Mouse (Mus musculus): Measurements from ENCODE around the gene Cd52. TPM values are rescaled to one million over a fixed set of nuclear protein-coding genes. Genes with fewer than 3 reads are reported as not detected.

The Cd52 gene
- polyA plus RNA-seq (2014; fragmentation: Illumina TruSeq; extraction: RNeasy Lipid Tissue Mini Kit (QIAGEN cat#74804); ENCODE audit: low read depth, low replicate concordance) = 15.5 TPM

GRCm38 (mm10) chr4:134094923-134095547 lies at the start of gene Cd52:
Cd52 (minus strand) TSS chr4:134095082.

GRCm38 (mm10) chr4:134128221-134128982 lies 33.5 kb upstream of the Cd52 start, which contains the start of gene Sh3bgrl3:
Sh3bgrl3 (minus strand) TSS chr4:134128789.

GRCm38 (mm10) chr4:134101979-134102741 lies 7.3 kb upstream of the Cd52 start, which contains the start of gene Ubxn11:
Ubxn11 (plus strand) TSS chr4:134102570.

GRCm38 (mm10) chr4:134060135-134060865 lies 34.6 kb downstream of the Cd52 start, which contains the start of gene Crybg2:
Crybg2 (plus strand) TSS chr4:134060815.

GRCm38 (mm10) chr4:134053538-134053937 lies 41.3 kb downstream of the Cd52 start, which contains the start of gene Zfp683:
Zfp683 (plus strand) TSS chr4:134053838.

Other genes with a start within 250 kb of the Cd52 start
- 4.0 TPM for gene Rps6ka1, start 207.3 kb downstream of the Cd52 start, polyA plus RNA-seq (2014; fragmentation: Illumina TruSeq; extraction: RNeasy Lipid Tissue Mini Kit (QIAGEN cat#74804); ENCODE audit: low read depth, low replicate concordance)
- gene Hmgn2, start 126.4 kb downstream of the Cd52 start, polyA plus RNA-seq (2014; fragmentation: Illumina TruSeq; extraction: RNeasy Lipid Tissue Mini Kit (QIAGEN cat#74804); ENCODE audit: low read depth, low replicate concordance) = 176 TPM
- gene Dhdds, start 94.2 kb downstream of the Cd52 start, polyA plus RNA-seq (2014; fragmentation: Illumina TruSeq; extraction: RNeasy Lipid Tissue Mini Kit (QIAGEN cat#74804); ENCODE audit: low read depth, low replicate concordance) = 25.1 TPM
- gene Lin28a, start 76.2 kb downstream of the Cd52 start, polyA plus RNA-seq (2014; fragmentation: Illumina TruSeq; extraction: RNeasy Lipid Tissue Mini Kit (QIAGEN cat#74804); ENCODE audit: low read depth, low replicate concordance) = not detected
- gene Zfp683, start 41.2 kb downstream of the Cd52 start, polyA plus RNA-seq (2014; fragmentation: Illumina TruSeq; extraction: RNeasy Lipid Tissue Mini Kit (QIAGEN cat#74804); ENCODE audit: low read depth, low replicate concordance) = not detected
- not detected for gene Crybg2, start 34.3 kb downstream of the Cd52 start, polyA plus RNA-seq (2014; fragmentation: Illumina TruSeq; extraction: RNeasy Lipid Tissue Mini Kit (QIAGEN cat#74804); ENCODE audit: low read depth, low replicate concordance)
- gene Ubxn11, start 7.5 kb upstream of the Cd52 start, polyA plus RNA-seq (2014; fragmentation: Illumina TruSeq; extraction: RNeasy Lipid Tissue Mini Kit (QIAGEN cat#74804); ENCODE audit: low read depth, low replicate concordance) = 0.97 TPM
- gene Sh3bgrl3, start 33.7 kb upstream of the Cd52 start, polyA plus RNA-seq (2014; fragmentation: Illumina TruSeq; extraction: RNeasy Lipid Tissue Mini Kit (QIAGEN cat#74804); ENCODE audit: low read depth, low replicate concordance) = 47.5 TPM
- 63.7 TPM for gene Cep85, start 92.0 kb upstream of the Cd52 start, polyA plus RNA-seq (2014; fragmentation: Illumina TruSeq; extraction: RNeasy Lipid Tissue Mini Kit (QIAGEN cat#74804); ENCODE audit: low read depth, low replicate concordance)
- gene Gm7534, start 107.9 kb upstream of the Cd52 start, polyA plus RNA-seq (2014; fragmentation: Illumina TruSeq; extraction: RNeasy Lipid Tissue Mini Kit (QIAGEN cat#74804); ENCODE audit: low read depth, low replicate concordance) = not detected
- gene Catsper4, start 132.3 kb upstream of the Cd52 start, polyA plus RNA-seq (2014; fragmentation: Illumina TruSeq; extraction: RNeasy Lipid Tissue Mini Kit (QIAGEN cat#74804); ENCODE audit: low read depth, low replicate concordance) = not detected
- gene Cnksr1, start 143.3 kb upstream of the Cd52 start, polyA plus RNA-seq (2014; fragmentation: Illumina TruSeq; extraction: RNeasy Lipid Tissue Mini Kit (QIAGEN cat#74804); ENCODE audit: low read depth, low replicate concordance) = 5.7 TPM
- not detected for gene E130218I03Rik, start 148.6 kb upstream of the Cd52 start, polyA plus RNA-seq (2014; fragmentation: Illumina TruSeq; extraction: RNeasy Lipid Tissue Mini Kit (QIAGEN cat#74804); ENCODE audit: low read depth, low replicate concordance)
- 4.1 TPM for gene Zfp593, start 150.5 kb upstream of the Cd52 start, polyA plus RNA-seq (2014; fragmentation: Illumina TruSeq; extraction: RNeasy Lipid Tissue Mini Kit (QIAGEN cat#74804); ENCODE audit: low read depth, low replicate concordance)
- gene Gm30191, start 151.9 kb upstream of the Cd52 start, polyA plus RNA-seq (2014; fragmentation: Illumina TruSeq; extraction: RNeasy Lipid Tissue Mini Kit (QIAGEN cat#74804); ENCODE audit: low read depth, low replicate concordance) = not detected
- gene Grrp1, start 159.0 kb upstream of the Cd52 start, polyA plus RNA-seq (2014; fragmentation: Illumina TruSeq; extraction: RNeasy Lipid Tissue Mini Kit (QIAGEN cat#74804); ENCODE audit: low read depth, low replicate concordance) = 4.6 TPM
- 5.0 TPM for gene Pdik1l, start 192.8 kb upstream of the Cd52 start, polyA plus RNA-seq (2014; fragmentation: Illumina TruSeq; extraction: RNeasy Lipid Tissue Mini Kit (QIAGEN cat#74804); ENCODE audit: low read depth, low replicate concordance)
- 278 TPM for gene Trim63, start 220.0 kb upstream of the Cd52 start, polyA plus RNA-seq (2014; fragmentation: Illumina TruSeq; extraction: RNeasy Lipid Tissue Mini Kit (QIAGEN cat#74804); ENCODE audit: low read depth, low replicate concordance)
- gene Slc30a2, start 248.1 kb upstream of the Cd52 start, polyA plus RNA-seq (2014; fragmentation: Illumina TruSeq; extraction: RNeasy Lipid Tissue Mini Kit (QIAGEN cat#74804); ENCODE audit: low read depth, low replicate concordance) = 0.31 TPM